Mouse (Mus musculus): ENCODE results near the gene Vars.
"Not testable (repeated sequence)": the region's sequence is repeated elsewhere in the genome, so short reads cannot be mapped to it uniquely, and the experiment has no call there.

DNA sequence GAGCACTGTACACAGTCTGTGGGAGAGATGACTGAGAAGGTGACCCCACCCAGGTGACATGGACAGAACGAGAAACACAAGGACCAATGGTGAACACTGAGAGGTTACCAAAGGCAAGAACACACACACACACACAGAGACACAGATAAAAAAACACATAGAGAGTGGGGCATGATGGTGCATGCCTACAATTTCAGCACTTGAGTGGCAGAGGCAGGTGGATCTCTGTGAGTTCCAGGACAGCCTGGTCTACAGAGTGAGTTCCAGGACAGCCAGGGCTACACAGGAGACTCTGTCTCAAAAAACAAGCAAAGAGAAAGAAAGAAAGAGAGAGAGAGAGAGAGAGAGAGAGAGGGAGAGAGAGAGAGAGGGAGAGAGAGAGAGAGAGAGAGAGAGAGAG is 32.9 kb downstream of the Vars start:
- TF ChIP-seq POLR2A (IDR thresholded peaks at IDR 0.05; ENCODE audit: insufficient read length, low read depth): not testable (repeated sequence)
- TF ChIP-seq MYOD1 (IDR thresholded peaks at IDR 0.05; ENCODE audit: control insufficient read depth in 1 of 3, insufficient read length in 2 of 3, low read depth in 2 of 3): peak in 2 of 3 experiments; percentile 35 to 58

All from myocyte (in vitro differentiated cells).